Mouse (Mus musculus): ENCODE results near the gene Plekha7. TPM values are rescaled to one million over a fixed set of nuclear protein-coding genes. Genes with fewer than 3 reads are reported as not detected.

The Plekha7 gene
- polyA plus RNA-seq, 1 experiment, result 0.25 TPM

GRCm38 (mm10) chr7:116251516-116251915, 56.7 kb downstream of the Plekha7 start:
- Histone ChIP-seq H3K79me3 (ENCODE audit: low read depth) (no peaks in the 10 kb centered on the region), H3K27me3 (ENCODE audit: control insufficient read depth, insufficient read depth, insufficient read length) (peaks cover 5% of the 10 kb centered on the region), H3K4me3 (ENCODE audit: insufficient read depth, poor library complexity, severe bottlenecking) (no peak overlapping the region), H3ac (ENCODE audit: control insufficient read depth, insufficient read length, low read depth) (no peak overlapping the region), H3K36me3 (ENCODE audit: control insufficient read depth, insufficient read depth) (no peaks in the 10 kb centered on the region), H3K79me2 (ENCODE audit: control insufficient read depth, insufficient read depth) (no peaks in the 10 kb centered on the region)
- TF ChIP-seq CTCF (IDR thresholded peaks at IDR 0.05; ENCODE audit: control insufficient read depth, insufficient read depth, insufficient read length) (no peak), USF1 (IDR thresholded peaks at IDR 0.05; ENCODE audit: low read depth) (no peak), MYOD1 (IDR thresholded peaks at IDR 0.05; ENCODE audit: control insufficient read depth, insufficient read length, low read depth) (no peak), FOSL1 (IDR thresholded peaks at IDR 0.05; ENCODE audit: insufficient read depth, low read length, poor library complexity, severe bottlenecking) (no peak), CEBPB (IDR thresholded peaks at IDR 0.05; ENCODE audit: low read depth) (no peak)

DNA sequence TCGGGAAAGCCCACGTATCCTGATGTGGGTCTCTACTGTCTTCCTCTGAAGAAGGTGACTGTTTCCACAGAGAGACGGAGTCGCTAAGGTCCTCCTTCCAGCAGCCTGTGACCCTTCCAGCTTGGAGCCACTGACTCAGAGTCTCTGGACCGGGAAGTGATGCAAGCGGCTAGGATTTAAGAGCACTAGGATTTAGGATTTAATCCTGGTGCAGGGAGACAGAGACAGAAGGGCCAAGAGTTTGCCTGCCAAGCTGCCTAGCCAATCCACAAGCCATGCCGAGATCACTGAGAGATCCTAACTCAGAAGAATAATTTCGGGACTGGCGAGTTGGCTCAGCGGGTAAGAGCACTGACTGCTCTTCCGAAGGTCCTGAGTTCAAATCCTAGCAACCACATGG, 59.6 kb downstream of the Plekha7 start:
- H3K4me3 ChIP-seq (ENCODE audit: insufficient read depth, poor library complexity, severe bottlenecking), result no peak overlapping the region
- H3K79me2 ChIP-seq (ENCODE audit: control insufficient read depth, insufficient read depth), result no peaks in the 10 kb centered on the region
- no peak for TF ChIP-seq USF1 (IDR thresholded peaks at IDR 0.05; ENCODE audit: low read depth)
- no peak for TF ChIP-seq CTCF (IDR thresholded peaks at IDR 0.05; ENCODE audit: control insufficient read depth, insufficient read depth, insufficient read length)
- H3K79me3 ChIP-seq (ENCODE audit: low read depth), result no peaks in the 10 kb centered on the region
- H3ac ChIP-seq (ENCODE audit: control insufficient read depth, insufficient read length, low read depth), result no peak overlapping the region
- no peaks in the 10 kb centered on the region for H3K36me3 ChIP-seq (ENCODE audit: control insufficient read depth, insufficient read depth)
- peaks cover 6% of the 10 kb centered on the region for H3K27me3 ChIP-seq (ENCODE audit: control insufficient read depth, insufficient read depth, insufficient read length)

DNA sequence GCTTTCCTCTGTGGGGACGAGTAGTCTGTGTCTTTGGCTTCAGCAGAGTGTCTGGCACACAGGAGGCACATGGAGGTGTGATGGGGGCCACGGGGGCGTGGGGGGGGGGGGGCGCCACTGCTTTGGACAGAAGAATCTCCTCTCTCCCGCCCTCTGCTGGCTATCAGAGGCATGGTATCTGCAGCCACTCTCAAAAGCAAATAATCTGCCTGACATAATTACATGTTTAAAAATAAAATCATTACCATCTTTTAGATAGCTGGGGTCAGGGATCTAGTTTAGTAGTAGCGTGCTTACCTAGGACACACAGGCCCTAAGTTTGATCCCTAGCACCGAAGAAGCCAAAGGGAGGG, 60.8 kb downstream of the Plekha7 start:
- no peaks in the 10 kb centered on the region for H3K79me2 ChIP-seq (ENCODE audit: control insufficient read depth, insufficient read depth)
- TF ChIP-seq MYOD1 (IDR thresholded peaks at IDR 0.05; ENCODE audit: control insufficient read depth, insufficient read length, low read depth) (no peak), MAX (IDR thresholded peaks at IDR 0.05) (no peak), MYOG (IDR thresholded peaks at IDR 0.05; ENCODE audit: control insufficient read depth, extremely low read depth, insufficient read length) (no peak), FOSL1 (IDR thresholded peaks at IDR 0.05; ENCODE audit: insufficient read depth, low read length, poor library complexity, severe bottlenecking) (no peak), CTCF (IDR thresholded peaks at IDR 0.05; ENCODE audit: control insufficient read depth, insufficient read depth, insufficient read length) (no peak), USF1 (IDR thresholded peaks at IDR 0.05; ENCODE audit: low read depth) (no peak), CEBPB (IDR thresholded peaks at IDR 0.05; ENCODE audit: low read depth) (no peak)
- H3K79me3 ChIP-seq (ENCODE audit: low read depth), result no peaks in the 10 kb centered on the region
- no peak overlapping the region for H3K4me3 ChIP-seq (ENCODE audit: insufficient read depth, poor library complexity, severe bottlenecking)
- peaks cover 6% of the 10 kb centered on the region for H3K27me3 ChIP-seq (ENCODE audit: control insufficient read depth, insufficient read depth, insufficient read length)
- H3ac ChIP-seq (ENCODE audit: control insufficient read depth, insufficient read length, low read depth), result no peak overlapping the region
- H3K36me3 ChIP-seq (ENCODE audit: control insufficient read depth, insufficient read depth), result no peaks in the 10 kb centered on the region

DNA sequence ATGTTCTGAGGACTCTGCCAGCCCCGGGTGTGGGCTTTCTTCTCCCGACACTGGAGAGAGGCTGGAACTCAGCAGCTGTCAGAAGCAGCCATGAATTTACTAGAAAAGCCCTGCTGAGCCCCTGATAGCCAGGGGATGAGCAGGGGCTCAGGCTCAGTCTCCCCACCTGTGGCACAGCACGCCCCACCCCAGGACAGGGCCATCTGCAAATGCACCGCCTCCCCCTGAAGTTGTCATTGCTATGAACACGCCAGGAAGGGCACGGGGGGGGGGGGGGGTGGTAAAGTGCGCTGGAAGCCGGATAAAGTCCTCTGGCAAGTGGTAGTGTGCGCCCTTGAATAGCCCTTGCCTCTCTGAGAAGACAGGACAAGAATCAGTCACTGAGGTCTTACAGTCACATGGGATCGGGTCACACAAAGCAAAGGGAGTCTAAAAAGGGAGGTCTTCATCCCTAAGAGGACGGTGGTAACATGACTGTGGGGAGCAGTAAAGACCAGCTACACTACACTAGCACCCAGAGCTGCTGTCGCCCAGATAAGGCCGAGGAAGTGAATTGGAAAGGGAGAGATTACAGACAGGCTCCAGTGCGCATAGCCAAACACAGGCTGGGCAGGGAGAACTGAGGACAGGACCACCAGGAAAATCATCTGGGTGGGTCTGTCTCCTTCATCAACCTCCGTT, 61.3 kb downstream of the Plekha7 start:
- H3K36me3 ChIP-seq (ENCODE audit: control insufficient read depth, insufficient read depth), result no peaks in the 10 kb centered on the region
- H3K27me3 ChIP-seq (ENCODE audit: control insufficient read depth, insufficient read depth, insufficient read length), result peaks cover 6% of the 10 kb centered on the region
- H3K79me3 ChIP-seq (ENCODE audit: low read depth), result no peaks in the 10 kb centered on the region
- TF ChIP-seq FOSL1 (IDR thresholded peaks at IDR 0.05; ENCODE audit: insufficient read depth, low read length, poor library complexity, severe bottlenecking) (no peak), USF1 (IDR thresholded peaks at IDR 0.05; ENCODE audit: low read depth) (no peak), CTCF (IDR thresholded peaks at IDR 0.05; ENCODE audit: control insufficient read depth, insufficient read depth, insufficient read length) (no peak), MYOD1 (IDR thresholded peaks at IDR 0.05; ENCODE audit: control insufficient read depth, insufficient read length, low read depth) (no peak), MYOG (IDR thresholded peaks at IDR 0.05; ENCODE audit: control insufficient read depth, extremely low read depth, insufficient read length) (no peak)
- H3ac ChIP-seq (ENCODE audit: control insufficient read depth, insufficient read length, low read depth), result no peak overlapping the region
- no peak overlapping the region for H3K4me3 ChIP-seq (ENCODE audit: insufficient read depth, poor library complexity, severe bottlenecking)
- no peaks in the 10 kb centered on the region for H3K79me2 ChIP-seq (ENCODE audit: control insufficient read depth, insufficient read depth)

DNA sequence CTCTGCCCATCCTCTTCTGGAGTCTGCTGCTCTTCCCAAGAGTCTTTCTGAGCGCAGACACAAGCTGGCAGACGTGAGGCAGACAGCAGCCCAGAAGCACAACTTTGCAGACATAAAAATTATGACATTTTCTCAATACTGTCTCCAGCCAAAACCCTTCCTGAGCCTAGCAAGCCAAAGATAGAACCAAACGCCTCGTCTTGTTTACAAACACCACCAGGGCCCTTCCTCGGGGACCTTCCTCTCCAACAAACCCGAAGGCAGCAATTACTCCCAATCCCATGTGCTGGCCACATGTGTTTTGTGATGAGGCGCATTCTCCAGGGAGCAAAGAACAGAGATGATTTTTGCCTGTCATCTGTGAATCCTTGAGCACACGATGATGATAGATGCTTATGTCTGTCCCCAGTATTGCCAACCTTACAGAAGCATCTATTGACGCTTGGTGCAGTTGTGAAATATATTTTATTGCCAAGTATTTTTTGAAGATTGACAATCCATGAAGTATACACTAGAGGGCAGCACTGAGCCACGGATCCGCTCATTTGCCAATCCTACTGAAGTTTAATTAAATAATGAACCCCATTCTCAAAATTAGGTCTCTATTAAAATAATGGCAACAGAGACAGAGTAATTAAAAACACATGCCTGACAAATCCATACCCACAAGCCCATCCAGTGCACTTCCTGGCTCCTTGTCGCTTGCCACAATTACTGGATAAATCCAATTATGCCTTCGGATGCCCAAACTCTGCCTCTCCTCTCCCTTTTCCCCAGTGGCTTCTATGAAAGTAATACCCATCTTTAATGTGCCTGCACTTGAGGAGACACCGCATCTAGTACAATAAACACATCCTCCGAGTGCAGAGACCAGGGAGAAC, 62.1 kb downstream of the Plekha7 start:
- H3ac ChIP-seq (ENCODE audit: control insufficient read depth, insufficient read length, low read depth), result no peak overlapping the region
- TF ChIP-seq CEBPB (IDR thresholded peaks at IDR 0.05; ENCODE audit: low read depth) (peak; percentile 31), USF1 (IDR thresholded peaks at IDR 0.05; ENCODE audit: low read depth) (no peak), MYOD1 (IDR thresholded peaks at IDR 0.05; ENCODE audit: control insufficient read depth, insufficient read length, low read depth) (no peak)
- H3K4me3 ChIP-seq (ENCODE audit: insufficient read depth, poor library complexity, severe bottlenecking), result no peak overlapping the region
- no peaks in the 10 kb centered on the region for H3K79me3 ChIP-seq (ENCODE audit: low read depth)
- H3K79me2 ChIP-seq (ENCODE audit: control insufficient read depth, insufficient read depth), result no peaks in the 10 kb centered on the region
- peaks cover 6% of the 10 kb centered on the region for H3K27me3 ChIP-seq (ENCODE audit: control insufficient read depth, insufficient read depth, insufficient read length)
- H3K36me3 ChIP-seq (ENCODE audit: control insufficient read depth, insufficient read depth), result no peaks in the 10 kb centered on the region
